Mouse (Mus musculus) erythroblast, embryonic 14.5 days (primary cell): ENCODE results near the gene Tubg2. TPM values are rescaled to one million over a fixed set of nuclear protein-coding genes. Genes with fewer than 3 reads are reported as not detected.

Source experiments
- H3K27me3 ChIP-seq: 2 replicates; pipeline ENCODE4 v1.6.1; 2012; ENCODE audit warnings: inconsistent platforms; ENCODE audit not compliant: control insufficient read depth
- H3K36me3 ChIP-seq: 2 replicates; pipeline ENCODE4 v1.6.1; 2012; ENCODE audit warnings: mild to moderate bottlenecking, inconsistent platforms; ENCODE audit not compliant: control insufficient read depth
- H3K4me1 ChIP-seq: 2 replicates; pipeline ENCODE4 v1.6.1; 2012; ENCODE audit warnings: inconsistent platforms; ENCODE audit not compliant: control insufficient read depth
- H3K4me3 ChIP-seq: replicated peaks from 2 replicates; pipeline ENCODE3; 2012; ENCODE audit warnings: moderate library complexity, mild to moderate bottlenecking, inconsistent platforms
- H3K9me3 ChIP-seq: 2 replicates; pipeline ENCODE4 v1.6.1; 2012; ENCODE audit warnings: low read length, inconsistent platforms, mixed read lengths; ENCODE audit not compliant: control insufficient read depth
- GATA1 ChIP-seq: IDR thresholded peaks from 2 replicates; pipeline ENCODE4 v1.6.1; 2012; ENCODE audit warnings: low read length, inconsistent platforms, mixed read lengths
- TAL1 ChIP-seq: IDR thresholded peaks from 3 replicates; pipeline ENCODE4 v1.6.1; 2012; ENCODE audit warnings: low read length, inconsistent platforms, mixed read lengths
- polyA plus RNA-seq: library from polyadenylated mRNA; stranded (reverse); fragments of >175 nt; gene quantifications from 2 replicates; pipeline ENCODE4 v1.2.3, GENCODE M21; 2012

Gene Tubg2
- polyA plus RNA-seq, 1 experiment, result not detected

DNA sequence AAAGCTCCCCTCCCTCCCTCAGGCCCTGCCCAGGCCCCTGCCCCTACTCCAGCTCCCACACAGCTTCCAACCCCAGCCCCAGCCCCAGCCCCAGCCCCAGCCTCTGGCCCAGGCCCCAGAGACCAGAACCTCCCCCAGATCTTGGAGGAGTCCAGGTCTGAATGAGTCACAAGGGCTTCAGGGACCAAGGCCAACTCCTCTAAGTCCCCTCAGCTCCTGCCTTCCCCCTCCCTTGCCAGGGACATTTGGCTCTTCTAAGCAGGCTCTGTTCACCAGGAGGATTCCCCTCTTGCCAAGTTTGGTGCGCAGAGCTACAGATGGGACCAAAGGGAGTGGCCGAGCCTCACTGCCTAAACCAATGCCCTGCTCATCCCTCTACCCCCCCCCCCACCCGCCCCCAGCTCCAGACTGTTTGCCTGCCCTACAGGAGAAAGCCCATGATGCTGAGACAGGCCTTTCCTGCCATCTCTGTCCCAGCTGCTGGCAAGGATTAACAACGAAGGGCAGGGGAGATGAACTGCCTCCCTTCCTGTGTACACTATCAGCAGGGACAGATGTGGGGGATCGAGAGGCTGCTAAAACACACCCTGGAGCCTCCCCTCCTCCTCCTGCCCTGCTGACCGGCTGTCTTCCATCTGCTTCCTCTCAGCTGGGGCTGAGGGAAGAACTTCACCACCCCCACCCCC is 33.9 kb downstream of the Tubg2 start:
- TF ChIP-seq GATA1 (peak; percentile 71), TAL1 (peak; percentile 83)
- Histone ChIP-seq H3K27me3 (peaks cover 2% of the 10 kb centered on the region), H3K4me1 (peaks cover 52% of the 10 kb centered on the region), H3K9me3 (peaks cover 7% of the 10 kb centered on the region; the same call in 1 of the 2 replicates), H3K36me3 (peaks cover 66% of the 10 kb centered on the region), H3K4me3 (peak overlapping the region; percentile 41)

DNA sequence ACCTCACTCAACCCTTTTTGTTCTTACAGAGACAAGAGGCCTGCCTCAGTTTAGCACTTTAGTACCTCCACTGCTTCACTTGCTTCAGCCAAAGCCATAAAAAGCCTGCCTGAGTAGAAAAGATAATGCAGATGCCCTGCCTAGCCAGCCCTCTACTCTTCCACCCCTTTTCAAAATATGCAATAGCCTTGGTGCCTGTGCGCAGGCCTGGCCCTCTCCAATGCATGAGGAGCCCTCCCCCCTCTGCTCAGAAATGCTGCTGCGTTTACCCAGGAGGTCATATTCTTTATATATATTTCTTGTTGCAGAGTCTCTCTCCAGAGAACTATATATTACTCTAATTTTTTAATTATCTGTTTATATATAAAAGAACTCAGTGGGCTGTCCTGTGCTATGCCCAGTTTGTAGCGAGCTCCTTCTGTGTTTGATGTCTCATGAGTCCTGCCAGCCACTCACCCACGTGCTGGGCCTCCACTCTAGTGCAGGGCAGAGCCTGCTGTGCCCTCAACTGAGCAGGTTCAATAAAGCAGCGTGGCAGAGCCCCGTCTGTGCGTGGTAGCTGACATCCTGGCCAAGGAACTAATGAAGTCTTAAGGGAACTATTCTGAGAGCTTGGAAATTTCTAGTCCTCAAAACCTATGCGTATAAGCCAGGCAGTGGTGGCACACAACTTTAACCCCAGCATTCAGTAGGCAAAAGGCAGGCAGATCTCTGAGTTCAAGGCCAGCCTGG is 34.6 kb downstream of the Tubg2 start:
- TF ChIP-seq TAL1, result no peak
- no peak for TF ChIP-seq GATA1
- no peaks in the 10 kb centered on the region; the same call in 1 of the 2 replicates for H3K27me3 ChIP-seq
- peaks cover 7% of the 10 kb centered on the region; the same call in 1 of the 2 replicates for H3K9me3 ChIP-seq
- peaks cover 71% of the 10 kb centered on the region for H3K36me3 ChIP-seq
- H3K4me1 ChIP-seq, result peaks cover 52% of the 10 kb centered on the region
- peak overlapping the region; percentile 41 for H3K4me3 ChIP-seq

DNA sequence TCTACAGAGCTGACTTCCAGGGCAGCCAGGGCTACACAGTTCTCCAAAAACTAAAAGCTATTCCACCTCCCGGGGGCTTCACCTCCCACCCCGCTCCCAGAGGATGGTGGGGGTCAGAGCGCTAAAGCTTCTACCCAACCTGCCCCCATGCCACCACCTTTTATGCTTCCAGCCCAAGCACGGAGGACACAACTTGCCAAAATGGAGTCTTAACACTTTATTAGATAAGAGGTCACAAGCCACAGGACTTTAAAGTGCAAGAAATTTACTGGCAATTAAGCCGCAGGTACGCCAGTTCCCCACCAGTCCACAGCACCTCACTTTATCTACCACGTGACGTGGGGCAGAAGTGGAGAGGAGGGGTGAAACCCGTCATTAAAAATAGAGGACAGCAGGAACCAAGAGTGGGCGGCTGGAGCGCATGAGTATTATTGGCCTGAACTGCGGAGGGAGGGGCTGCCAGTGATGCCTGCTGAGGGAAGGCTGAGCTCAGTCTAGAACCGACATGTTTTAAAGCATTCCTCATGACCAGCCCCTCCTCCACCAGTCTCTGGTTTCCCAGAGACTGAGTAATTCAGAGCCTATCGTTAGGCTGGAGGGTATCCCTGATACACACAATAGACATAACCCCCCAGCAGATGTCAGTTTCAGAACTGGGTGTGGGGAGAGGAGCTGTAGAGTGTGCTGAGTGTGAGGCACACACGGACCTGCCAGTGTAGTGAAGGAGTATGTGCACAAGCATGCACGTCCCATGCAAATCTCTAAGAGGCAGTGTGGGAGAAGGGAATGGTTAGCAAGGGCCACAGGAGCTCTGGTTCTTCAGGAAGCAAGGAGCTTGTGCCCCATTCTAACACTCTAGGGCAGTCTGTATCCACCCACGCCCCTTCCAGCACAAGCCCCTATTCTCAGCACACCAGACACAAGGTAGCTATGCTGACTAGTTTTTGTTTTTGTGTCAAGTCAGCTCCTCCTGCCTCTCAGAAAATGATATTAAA is 35.5 kb downstream of the Tubg2 start:
- H3K4me3 ChIP-seq, result no peak overlapping the region
- peaks cover 7% of the 10 kb centered on the region; the same call in 1 of the 2 replicates for H3K9me3 ChIP-seq
- TF ChIP-seq TAL1, result no peak
- no peaks in the 10 kb centered on the region for H3K27me3 ChIP-seq
- H3K36me3 ChIP-seq, result peaks cover 79% of the 10 kb centered on the region
- H3K4me1 ChIP-seq, result peaks cover 50% of the 10 kb centered on the region

DNA sequence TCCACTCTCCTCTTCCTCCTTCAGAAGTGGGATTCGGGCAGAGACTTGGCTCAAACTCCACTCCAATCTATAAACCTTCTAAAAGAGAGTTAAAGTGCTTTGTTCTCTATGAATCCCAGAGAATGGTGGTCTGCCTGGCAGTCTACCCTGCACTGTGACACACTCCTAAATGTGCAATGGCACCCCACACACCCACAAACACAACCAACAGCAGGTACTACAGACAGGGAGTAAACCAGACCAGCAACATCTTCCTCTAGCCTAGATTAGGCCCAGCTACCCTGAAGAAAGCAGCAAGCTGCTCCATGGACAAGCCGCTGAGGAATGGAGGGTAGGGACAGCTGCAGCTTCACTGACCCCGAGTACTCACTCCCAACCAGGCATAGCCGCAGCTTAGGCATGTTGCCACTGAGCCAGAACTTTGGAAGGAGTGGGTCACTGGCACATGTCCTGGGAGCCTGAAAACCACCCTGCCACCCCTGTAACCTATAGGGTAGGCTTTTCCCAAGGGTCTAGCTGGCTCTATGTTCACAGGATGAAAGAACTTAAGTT is 36.3 kb downstream of the Tubg2 start:
- H3K36me3 ChIP-seq, result peaks cover 80% of the 10 kb centered on the region
- no peaks in the 10 kb centered on the region for H3K27me3 ChIP-seq
- peaks cover 50% of the 10 kb centered on the region for H3K4me1 ChIP-seq
- H3K9me3 ChIP-seq, result peaks cover 1% of the 10 kb centered on the region; the same call in 1 of the 2 replicates
- no peak for TF ChIP-seq TAL1
- no peak for TF ChIP-seq GATA1
- H3K4me3 ChIP-seq, result no peak overlapping the region

DNA sequence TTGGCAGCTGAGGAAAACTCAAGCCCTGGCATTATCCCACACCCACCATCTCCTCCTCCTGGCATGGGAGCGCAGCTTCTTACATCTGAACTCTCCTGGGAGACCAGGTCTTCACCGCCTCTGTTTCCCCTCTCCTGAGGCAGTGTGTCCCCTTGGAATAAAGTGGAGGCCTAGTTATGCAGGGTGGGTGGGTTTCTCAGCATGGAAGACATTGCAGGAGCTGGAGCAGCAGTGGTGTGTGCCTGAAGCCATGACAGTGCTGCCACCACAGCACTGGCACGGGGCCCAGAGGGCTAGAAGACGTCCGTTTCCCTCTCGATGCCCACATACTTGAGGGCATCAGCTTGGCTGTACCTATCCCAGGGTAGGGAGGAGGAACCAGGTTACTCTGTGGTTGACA is 36.9 kb downstream of the Tubg2 start:
- H3K36me3 ChIP-seq, result peaks cover 81% of the 10 kb centered on the region
- peaks cover 50% of the 10 kb centered on the region for H3K4me1 ChIP-seq
- H3K27me3 ChIP-seq, result no peaks in the 10 kb centered on the region
- no peak overlapping the region for H3K4me3 ChIP-seq
- TF ChIP-seq GATA1, result no peak
- no peak for TF ChIP-seq TAL1
- H3K9me3 ChIP-seq, result no peaks in the 10 kb centered on the region

DNA sequence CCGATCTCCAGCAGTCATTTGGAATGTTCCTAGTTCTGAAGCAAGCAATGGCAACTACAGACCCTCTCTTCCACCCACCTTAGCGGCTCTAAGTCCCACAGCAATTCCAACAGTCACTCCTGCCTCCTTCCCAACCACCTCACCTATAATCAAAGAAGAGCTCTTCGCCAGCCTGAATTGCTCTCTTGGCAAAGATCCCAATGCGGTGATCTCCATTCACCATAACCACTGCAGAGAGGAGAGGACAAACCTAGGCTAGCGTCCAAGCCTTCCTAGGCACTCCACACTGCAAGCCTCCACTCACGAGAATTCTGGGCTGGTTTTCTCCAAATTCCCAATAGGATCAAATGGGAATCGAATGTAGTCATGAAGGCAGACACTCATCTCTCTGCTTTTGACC is 37.4 kb downstream of the Tubg2 start:
- Histone ChIP-seq H3K36me3 (peaks cover 83% of the 10 kb centered on the region), H3K9me3 (no peaks in the 10 kb centered on the region), H3K27me3 (no peaks in the 10 kb centered on the region), H3K4me1 (peaks cover 48% of the 10 kb centered on the region), H3K4me3 (no peak overlapping the region)
- no peak for TF ChIP-seq GATA1
- TF ChIP-seq TAL1, result no peak

DNA sequence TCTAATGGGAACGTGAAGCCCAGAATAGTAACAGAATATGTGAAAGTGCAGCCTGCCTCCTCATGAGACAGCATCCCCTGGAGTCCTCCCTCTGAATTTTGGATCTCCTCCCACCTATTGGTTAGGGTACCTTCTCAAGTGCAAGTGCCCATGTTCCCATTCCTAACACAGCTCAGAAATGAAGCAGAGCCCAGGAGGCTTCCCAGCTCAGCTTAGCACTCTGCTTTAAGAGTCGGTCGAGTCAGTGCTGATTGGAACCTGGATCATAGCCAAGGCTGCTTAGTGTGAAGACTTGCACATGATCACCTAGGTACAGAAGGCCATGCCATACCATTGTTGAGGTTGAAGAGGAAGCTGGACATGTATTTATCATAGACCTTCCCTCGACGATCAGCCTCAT is 38.4 kb downstream of the Tubg2 start:
- H3K4me1 ChIP-seq, result peaks cover 45% of the 10 kb centered on the region
- no peaks in the 10 kb centered on the region for H3K9me3 ChIP-seq
- TF ChIP-seq TAL1 (no peak), GATA1 (no peak)
- H3K4me3 ChIP-seq, result no peak overlapping the region
- no peaks in the 10 kb centered on the region for H3K27me3 ChIP-seq
- H3K36me3 ChIP-seq, result peaks cover 85% of the 10 kb centered on the region

DNA sequence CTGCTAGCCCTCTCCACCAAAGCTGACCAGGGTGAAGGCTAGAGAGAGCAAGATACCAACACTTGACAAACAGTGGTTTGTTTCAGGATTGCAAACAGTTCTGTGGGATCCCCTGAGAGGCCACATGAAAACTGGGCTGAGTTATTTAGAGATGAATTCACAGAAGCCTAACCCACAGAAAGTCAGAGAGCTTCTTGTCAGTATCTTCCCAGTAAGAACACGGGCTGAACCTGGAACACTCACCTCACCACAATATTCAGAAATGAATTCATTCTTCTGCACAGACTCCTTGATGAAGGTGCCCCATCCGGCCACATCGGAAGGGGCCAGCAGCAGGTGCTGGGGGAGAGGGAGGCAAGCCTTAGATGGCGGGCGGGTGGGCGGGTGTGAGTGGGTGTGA is 38.9 kb downstream of the Tubg2 start:
- no peaks in the 10 kb centered on the region for H3K27me3 ChIP-seq
- peaks cover 45% of the 10 kb centered on the region for H3K4me1 ChIP-seq
- TF ChIP-seq TAL1 (no peak), GATA1 (no peak)
- H3K4me3 ChIP-seq, result no peak overlapping the region
- peaks cover 89% of the 10 kb centered on the region for H3K36me3 ChIP-seq
- H3K9me3 ChIP-seq, result no peaks in the 10 kb centered on the region

DNA sequence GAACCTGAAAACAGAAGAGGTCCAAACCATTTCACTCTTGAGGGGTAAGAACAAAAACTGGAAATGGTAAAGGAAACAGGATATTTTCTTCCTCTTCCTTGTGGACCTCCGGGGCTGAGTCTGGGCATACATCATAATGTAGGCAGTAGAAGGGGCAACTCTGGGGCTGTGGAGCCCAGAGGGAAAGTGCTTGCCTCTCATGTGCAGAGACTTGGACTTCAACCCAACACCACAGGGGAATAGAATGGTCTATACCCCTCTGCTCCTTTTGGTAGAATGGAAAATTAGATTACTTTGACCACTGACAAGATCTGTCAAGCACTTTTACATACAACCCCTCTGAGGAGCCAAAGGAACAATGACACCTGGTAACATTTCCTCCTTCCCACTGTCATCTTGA is 39.4 kb downstream of the Tubg2 start:
- H3K27me3 ChIP-seq, result no peaks in the 10 kb centered on the region
- H3K9me3 ChIP-seq, result no peaks in the 10 kb centered on the region
- peaks cover 93% of the 10 kb centered on the region for H3K36me3 ChIP-seq
- peaks cover 45% of the 10 kb centered on the region for H3K4me1 ChIP-seq
- H3K4me3 ChIP-seq, result no peak overlapping the region
- no peak for TF ChIP-seq TAL1
- no peak for TF ChIP-seq GATA1
